Mouse (Mus musculus): ENCODE data around the gene Fkrp.

Fkrp gene

DNA sequence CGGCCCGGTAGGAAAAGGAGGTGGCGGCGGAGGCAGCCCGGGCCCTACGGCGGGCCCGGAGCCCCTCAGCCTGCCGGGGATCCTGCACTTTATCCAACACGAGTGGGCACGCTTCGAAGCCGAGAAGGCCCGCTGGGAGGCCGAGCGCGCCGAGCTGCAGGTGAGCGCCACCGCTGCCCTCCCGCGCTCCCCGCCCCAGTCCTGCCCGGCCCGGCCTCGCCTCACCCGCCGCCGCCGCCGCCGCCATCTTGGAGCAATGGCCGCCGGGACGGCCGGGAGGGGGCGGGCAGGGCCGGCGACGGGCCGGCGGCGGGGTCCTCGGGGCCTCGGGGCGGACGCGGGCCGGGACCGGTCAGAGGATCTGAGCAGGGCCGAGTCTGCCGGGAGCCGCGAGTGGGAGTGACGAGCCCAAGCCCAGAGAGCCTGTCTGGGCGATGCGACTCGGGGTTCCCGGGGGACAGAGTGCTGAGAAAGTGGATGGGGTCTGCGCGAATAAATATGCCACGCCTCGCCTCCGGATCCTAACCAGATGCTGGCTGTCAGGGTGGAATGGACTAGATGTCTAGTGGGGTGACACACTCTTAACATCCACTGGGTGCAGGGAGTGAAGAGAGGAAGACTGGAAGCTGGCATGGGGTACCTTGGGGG lies at the start of gene Fkrp:
Fkrp (minus strand) TSS at position 258 of the 648 bp plus-strand sequence.
- no peak for DNase-seq (ENCODE audit: low spot score)

- peak; percentile 45 for DNase-seq (ENCODE audit: low spot score)
These were observed 43.5 kb upstream of the Fkrp start for GRCm38 (mm10) chr7:16859902-16860651.

DNA sequence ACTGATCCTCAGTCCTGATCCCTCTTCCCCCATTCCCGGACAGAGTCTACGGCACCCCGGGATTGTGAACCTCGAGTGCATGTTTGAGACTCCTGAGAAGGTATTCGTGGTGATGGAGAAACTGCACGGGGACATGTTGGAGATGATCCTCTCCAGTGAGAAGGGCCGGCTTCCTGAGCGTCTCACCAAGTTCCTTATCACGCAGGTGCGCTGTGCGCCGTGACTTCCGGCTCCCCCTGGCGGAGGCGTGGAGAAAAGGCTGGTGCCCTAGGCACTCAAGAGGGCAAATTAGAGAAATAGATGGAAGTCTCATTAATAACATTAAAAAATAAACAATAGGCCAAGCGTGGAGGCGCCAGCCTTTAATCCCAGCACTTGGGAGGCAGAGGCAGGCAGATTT lies 41.8 kb upstream of the Fkrp start:
- DNase-seq (ENCODE audit: low spot score), result no peak

DNA sequence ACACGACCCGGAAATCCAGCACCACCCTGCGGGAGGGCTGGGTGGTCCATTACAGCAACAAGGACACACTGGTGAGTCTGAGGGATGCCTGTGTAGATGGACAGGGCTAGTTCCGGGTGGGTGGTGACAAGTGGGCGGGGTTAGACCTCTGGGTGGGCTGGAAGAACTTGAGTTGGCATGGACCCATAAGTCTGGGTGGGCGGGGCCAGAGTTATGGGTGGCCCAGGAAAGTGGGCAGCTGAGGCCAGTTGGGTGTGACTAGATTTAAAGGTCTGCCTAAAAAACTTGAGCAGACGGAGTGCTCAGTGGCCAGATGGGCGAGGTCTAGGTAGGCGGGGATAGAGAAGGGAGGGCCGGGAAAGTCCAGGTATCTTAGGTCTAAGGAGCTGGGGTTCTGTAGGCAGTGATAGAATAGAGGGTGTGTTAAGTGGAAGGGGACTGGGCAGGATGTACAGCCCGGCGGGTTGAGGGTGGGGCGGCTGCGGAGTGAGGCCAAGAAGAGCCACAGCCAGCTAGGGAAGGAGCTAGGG lies 36.8 kb upstream of the Fkrp start:
- DNase-seq (ENCODE audit: low spot score), result no peak

GRCm38 (mm10) chr7:16851636-16852035 lies 35.1 kb upstream of the Fkrp start:
- DNase-seq (ENCODE audit: low spot score), result peak; percentile 68

DNA sequence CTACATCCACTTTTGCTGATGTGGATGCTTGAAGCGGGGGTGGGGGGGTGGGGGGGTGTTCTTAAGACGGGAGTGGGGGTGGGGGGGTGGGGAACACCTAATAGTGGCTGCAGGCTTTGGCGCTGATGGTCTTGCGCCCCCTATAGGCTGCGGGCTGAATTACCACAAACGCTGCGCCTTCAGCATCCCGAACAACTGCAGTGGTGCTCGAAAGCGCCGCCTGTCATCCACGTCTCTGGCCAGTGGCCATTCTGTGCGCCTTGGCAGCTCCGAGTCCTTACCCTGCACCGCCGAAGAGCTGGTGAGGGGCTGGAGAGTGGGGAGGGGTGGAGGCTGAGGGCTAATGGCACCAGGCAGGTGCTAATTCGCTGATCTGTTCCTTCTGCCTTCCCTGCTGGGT lies 32.0 kb upstream of the Fkrp start:
- DNase-seq (ENCODE audit: low spot score), result no peak

DNA sequence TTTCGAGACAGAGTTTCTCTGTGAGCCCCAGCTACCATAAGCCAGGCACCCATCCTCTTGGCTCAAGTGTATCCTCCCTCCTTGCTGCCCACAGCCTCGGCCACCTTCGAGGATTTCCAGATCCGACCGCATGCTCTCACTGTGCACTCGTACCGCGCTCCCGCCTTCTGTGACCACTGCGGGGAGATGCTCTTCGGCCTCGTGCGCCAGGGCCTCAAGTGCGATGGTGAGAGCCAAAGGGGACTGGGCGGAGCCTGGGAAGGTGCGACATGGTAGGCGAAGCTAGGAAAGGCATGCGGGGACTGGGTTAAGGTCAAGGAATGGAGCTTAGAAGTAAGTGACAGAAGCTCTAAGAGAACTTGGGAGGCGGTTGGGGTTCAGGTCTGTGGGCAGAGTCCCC lies 31.0 kb upstream of the Fkrp start:
- no peak for DNase-seq (ENCODE audit: low spot score)

- no peak for DNase-seq (ENCODE audit: low spot score)
These were observed 30.2 kb upstream of the Fkrp start for GRCm38 (mm10) chr7:16846775-16847174.

GRCm38 (mm10) chr7:16845820-16846167 lies 29.3 kb upstream of the Fkrp start:
- DNase-seq (ENCODE audit: low spot score), result no peak

DNA sequence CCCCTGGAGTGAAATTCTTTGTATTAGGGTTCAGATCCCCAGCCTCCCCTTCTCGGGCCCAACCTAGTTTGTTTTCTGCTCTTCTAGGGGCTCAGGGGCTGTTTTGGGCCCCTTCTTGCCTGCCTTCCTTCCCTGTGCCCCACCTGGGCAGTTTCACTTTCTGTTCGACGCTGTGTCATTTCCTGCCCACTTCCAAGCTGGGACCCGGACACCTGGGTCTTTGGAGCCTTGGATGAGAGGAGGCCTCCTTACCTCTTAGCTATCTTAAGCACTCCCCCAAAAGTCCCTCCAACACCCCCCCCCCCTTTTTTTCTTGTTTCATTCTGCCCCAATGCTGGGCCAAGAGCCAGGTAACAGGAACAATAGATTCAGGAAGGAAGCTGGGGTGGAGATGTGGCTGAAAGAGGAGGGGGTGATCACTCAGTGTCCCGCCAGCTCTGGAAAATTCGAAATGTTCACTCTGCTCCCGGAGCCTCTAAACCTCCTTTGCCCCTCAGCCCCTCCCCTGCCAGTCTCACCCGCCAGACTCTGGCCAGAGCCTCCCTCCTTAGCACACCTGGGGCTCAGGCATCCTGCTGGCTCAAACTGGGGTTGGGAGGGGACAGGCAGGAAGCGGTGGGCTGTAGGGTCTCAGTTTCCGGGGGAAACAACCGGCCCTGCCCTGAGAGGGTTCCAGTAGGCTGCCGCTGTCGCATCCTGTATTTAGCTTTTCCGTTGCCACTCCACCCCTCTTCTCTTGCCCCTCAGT lies 28.7 kb upstream of the Fkrp start:
- DNase-seq (ENCODE audit: low spot score), result no peak

DNA sequence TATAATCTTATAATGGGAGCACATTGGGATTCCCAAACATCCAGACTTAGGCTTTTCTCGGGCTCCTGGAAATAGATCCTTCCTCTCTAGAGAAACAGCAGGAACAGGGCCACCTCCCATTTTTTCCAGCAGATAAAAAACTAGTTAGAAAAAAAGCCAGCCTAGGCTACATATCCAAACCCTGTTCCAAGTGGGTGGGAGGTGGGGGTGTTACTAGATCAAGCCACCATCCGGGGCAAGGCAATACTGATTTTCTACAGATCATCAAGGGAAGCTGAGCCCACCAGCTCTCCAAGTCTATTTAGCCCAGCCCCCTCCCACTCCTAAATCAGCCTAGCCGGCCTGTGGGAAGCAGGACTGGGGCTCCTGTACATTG lies 28.2 kb upstream of the Fkrp start:
- no peak for DNase-seq (ENCODE audit: low spot score)

- DNase-seq (ENCODE audit: low spot score), result no peak
These were observed 27.1 kb upstream of the Fkrp start for GRCm38 (mm10) chr7:16843441-16844171.

DNA sequence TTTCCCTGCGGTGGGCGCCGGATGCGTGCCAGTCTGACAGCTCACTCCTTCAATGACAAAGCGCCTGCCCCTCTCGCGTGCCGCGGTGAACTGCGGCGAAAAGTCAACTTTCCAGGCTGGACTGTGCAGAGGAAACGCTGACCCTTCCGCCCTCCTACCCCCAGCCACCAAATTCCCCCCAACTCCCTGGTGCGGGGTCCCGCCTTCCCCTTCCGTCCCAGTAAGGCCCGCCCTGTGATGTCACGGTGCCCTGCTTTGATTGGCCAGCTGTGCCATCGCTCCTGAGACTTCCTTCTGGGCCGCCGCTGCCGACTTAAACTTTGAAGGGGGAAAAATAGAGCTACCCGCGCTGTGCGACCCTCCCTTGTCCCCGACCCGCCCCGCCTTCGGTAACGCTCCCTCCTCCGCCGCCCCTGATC lies 26.1 kb upstream of the Fkrp start, which contains the start of gene Prkd2:
Prkd2 (plus strand) TSS at position 258 of the 419 bp plus-strand sequence.
- peak; percentile 37 for DNase-seq (ENCODE audit: low spot score)

- DNase-seq (ENCODE audit: low spot score), result peak; percentile 23
These were observed 25.3 kb upstream of the Fkrp start for GRCm38 (mm10) chr7:16841561-16842560.

DNA sequence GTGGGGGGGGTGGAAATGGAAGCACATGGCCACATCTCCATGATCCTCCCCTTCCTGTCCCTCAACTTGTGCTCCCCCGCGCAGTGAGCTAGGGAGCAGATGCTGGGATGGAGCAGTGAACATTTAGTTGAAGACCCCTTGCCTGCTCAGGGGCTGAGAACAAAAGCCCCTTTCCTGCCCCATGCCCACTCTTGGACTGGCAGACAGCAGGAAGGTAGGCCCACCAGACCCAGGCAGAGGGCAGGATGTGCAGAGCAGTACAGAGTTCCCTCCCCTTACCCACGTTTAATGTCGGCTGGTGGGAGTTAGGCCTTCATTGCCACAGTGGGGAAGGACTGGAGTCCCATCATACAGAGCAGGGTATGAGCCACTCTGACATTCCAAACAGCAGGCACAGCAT lies 24.5 kb upstream of the Fkrp start:
- DNase-seq (ENCODE audit: low spot score), result no peak

DNA sequence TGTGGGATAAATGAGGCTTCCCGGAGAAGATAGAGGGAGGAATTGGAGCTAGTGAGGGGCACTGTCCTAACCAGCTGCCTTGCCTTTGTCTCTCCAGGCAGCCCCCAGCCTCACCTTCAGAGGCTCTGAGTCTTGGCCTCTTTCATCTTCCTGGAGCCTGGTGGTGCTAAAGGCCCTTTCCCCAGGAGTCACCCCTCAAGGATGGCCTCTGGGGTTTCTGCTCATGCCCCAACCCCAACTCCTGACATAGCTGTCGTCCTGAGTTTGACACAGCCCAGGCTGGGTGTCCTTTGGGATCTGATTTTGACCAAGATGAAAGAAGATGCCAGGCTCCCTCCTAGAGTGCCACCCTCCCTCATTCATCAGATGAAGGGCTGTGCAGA lies 23.6 kb upstream of the Fkrp start:
- DNase-seq (ENCODE audit: low spot score), result no peak

DNA sequence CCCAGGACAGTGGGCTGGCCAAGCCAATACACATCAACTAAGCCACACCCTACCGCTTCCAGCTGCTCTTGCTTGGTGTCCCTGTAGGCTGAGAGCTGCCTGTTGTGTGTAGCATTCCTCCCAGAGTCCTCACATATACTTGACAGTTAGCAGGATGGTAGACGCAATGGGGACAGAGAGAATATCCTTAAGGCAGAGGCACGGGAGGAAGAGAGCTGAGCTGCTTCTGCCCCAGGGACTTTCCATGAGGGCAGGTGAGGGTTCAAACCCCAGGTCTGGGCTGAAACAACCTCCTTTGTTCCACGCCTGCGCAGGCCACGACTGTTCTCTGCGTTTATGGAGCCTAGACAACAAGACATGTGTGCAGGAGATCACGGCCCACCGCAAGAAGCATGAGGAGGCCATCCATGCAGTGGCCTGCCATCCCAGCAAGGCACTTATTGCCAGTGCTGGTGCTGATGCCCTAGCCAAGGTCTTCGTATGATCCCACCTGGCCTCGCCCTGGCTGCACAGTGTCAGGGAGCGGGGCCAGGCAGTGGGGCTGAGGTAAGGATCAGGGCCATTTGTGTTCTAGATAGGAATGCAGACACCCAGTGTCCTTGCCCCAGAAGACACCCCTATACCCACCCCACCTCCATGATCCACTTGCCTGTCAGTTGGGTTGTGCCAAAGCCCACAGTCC lies 23.0 kb upstream of the Fkrp start:
- no peak for DNase-seq (ENCODE audit: low spot score)

- DNase-seq (ENCODE audit: low spot score), result no peak
These were observed 22.4 kb upstream of the Fkrp start for GRCm38 (mm10) chr7:16838804-16839426.

- no peak for DNase-seq (ENCODE audit: low spot score)
These were observed 21.6 kb upstream of the Fkrp start for GRCm38 (mm10) chr7:16837916-16838803.

Data from adipocyte (in vitro differentiated cells).